Mouse (Mus musculus): ENCODE measurements at regions not wholly inside any gene's neighbourhood (a gene's known extent, or its start where the extent isn't known, plus 50 kb on each side); places are given as distances from the start of the nearest gene placed in this dataset.
A peak's percentile ranks its signal among the peaks of the same experiment; 100 is the strongest.

DNA sequence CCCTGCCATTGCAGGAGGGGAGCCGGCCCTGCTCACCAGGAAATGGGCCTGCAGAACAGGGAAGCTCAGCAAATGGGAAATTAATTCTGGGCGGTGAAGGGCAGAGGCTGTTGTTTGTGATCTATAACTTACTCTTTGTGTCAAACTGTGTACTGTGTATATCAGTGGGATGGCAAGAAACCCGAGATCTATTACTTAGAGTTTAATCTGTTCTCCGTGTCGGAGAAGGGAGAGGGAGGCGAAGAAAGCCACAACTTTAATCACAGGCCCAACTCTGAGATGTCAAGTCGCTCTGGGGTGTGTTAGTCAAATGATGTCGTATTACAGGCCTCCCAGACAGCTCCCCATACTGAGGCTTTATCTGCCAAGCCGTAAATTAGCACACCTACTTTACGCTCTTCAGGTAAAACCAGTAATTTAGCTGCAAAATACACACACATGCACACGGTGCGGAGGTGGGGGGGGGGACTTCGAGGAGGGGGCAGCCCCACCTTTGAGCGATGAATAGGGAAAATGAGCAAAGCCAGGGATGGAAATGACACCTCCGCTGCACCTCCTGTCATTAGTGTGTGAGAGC is 158.0 kb downstream of the Rplp1 start:
- DNase-seq = no peak

DNA sequence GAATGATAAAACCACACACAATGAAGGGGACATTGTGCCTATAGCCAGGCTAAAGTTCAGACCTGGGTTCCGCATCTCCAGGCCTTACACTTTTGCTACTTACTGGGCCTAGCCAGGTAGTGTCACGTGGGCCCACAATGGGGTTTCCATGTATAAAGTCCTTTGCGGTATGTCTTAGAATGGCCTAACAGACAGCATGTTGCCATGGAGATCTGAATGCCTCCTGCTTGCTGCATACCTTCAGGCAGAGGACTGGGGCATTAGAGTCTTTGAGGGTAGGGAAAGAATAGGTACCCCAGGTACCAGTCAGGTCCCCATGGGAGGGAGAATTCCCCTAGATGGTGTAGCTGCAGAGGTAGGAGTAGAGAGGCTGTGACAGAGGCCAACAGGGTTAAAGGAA is 159.0 kb downstream of the Rplp1 start:
- no peak for DNase-seq

GRCm38 (mm10) chr9:61753795-61754194 is 160.5 kb downstream of the Rplp1 start:
- DNase-seq = no peak

GRCm38 (mm10) chr9:61749201-61749600 is 165.1 kb downstream of the Rplp1 start:
- DNase-seq = no peak

GRCm38 (mm10) chr9:61748416-61748815 is 165.9 kb downstream of the Rplp1 start:
- DNase-seq = no peak

DNA sequence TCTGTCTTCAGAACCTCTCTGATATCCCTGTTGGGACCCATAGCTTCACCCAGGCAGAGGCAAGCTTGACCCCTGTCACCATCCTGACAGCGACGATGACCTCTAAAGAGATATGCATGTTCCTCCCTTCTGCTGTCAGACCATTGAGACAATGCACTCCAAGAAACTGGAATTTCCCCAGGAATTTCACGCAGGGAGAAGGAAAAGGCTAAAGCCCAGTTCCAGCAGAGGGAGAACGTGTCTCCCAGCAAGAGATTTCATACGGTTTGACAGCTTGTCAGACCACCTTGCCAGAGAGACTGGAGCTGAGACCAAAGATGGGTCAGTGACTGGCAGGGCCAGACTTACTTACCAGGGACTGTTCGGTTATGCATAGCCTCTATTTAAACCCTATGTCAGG is 167.9 kb downstream of the Rplp1 start:
- DNase-seq = no peak

DNA sequence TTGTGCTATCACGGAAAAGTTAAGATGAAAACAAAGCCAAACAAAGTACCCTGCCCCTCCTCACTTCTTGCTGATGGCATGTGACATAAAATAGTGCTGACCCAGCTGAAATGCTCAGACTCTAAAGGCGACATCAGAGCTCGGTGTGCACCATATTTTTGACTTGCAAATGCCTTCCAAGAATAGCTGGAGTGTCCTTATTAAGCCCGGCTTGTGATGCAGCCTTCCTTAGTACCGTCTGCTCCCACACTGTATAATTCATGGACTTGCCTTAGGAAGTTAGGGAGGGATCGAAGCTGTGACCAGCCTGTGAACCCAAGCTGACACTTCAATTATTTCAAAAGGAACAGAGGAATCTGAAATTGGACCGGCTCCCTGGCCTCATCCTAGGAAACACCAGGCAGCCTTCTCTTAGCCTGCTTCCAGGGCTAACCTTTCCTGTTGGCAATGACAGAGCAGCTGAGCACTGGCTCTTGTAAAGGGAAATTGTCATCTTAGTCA is 169.0 kb downstream of the Rplp1 start:
- peak; percentile 82 for DNase-seq

DNA sequence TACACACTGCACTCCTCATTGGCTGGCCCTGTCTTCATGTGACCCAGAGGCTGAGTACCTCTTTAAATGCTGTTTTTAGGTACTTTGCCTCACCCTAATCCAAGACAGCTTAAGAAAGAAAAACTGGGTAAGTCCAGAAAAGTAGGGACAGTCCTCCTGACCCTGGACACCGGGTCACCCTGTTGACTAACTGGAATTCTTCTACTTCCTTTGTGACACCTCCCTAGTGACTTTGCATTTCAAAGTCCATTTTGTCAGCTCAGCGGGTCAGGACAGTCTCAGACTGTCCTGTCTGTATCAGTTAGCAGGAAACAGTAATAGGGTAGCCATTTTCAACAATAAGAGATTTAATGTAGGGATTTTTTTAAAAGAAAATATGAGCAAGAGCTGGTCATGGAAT is 180.8 kb downstream of the Rplp1 start:
- no peak for DNase-seq

GRCm38 (mm10) chr9:61732747-61733146 is 181.6 kb downstream of the Rplp1 start:
- DNase-seq = no peak

- DNase-seq = no peak
Measured at GRCm38 (mm10) chr9:61728115-61728514, 186.2 kb downstream of the Rplp1 start.

- DNase-seq = no peak
Measured at GRCm38 (mm10) chr9:61727651-61728050, 186.7 kb downstream of the Rplp1 start.

GRCm38 (mm10) chr9:61724070-61724469 is 190.3 kb downstream of the Rplp1 start:
- DNase-seq = no peak

DNA sequence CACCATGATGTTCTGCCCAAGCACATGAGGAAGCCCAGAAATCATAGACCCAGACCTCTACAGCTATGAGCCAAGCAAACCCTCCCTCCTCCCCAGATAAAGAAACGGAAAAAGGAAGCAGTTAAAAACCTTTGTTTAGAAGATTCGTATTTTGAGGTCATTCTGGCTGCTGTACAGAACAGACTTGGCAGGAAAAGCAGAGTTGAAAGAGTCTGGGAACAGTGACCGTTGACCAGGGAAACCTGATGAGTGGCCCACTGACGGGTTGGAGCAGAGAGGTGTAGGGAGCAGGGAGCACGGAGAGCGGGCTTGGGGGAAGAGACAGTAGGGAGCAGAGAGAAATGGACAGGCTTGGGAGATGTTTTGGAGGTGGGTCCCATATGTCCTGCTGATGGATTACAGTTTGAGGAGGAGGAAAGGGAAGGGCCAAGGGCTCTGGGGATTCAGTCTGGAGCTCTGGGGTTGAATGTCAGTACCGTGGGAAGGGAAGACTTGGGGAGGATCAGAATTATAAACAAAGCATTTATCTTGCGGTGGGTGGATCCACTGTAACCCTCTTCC is 191.2 kb downstream of the Rplp1 start:
- peak; percentile 96 for DNase-seq

DNA sequence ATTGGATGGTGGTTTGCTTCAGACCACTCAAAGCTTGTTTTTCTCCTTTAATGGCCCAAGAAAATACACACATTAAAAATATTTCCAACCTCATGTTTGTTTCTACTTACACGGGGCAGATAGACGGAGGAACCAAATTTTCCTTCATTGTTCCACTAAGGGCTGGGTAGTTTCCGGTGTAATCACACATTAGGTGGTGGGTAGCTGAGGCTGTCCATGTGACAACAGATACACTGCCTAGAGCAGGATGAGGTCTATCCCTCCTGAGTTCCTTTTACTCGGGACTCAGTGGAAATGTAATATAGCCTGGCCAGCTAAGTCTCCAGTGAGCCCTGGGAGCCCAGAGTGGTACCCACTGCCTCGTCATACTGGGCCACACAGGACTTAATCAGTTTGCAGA is 192.5 kb downstream of the Rplp1 start:
- no peak for DNase-seq

- no peak for DNase-seq
Measured at GRCm38 (mm10) chr9:61721071-61721470, 193.3 kb downstream of the Rplp1 start.

DNA sequence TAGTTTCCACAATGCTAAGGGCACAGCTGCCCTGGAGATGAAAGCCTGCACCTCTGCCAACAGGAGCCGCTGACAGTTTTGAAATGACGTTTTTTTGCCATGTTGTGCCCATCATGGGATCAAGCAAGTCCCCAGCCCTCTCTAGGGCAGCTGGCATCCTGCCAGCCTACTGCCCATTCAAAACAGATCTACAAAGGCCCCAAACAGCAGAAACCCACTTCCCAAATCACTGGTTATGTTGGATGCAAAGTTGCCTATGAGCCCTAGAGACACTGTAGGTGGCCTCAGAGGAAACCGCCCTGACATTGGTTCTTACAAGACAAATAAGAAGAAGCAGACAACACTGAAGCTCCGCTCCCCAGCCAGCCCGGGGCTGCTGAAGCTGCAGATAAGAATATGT is 194.1 kb downstream of the Rplp1 start:
- DNase-seq = no peak

DNA sequence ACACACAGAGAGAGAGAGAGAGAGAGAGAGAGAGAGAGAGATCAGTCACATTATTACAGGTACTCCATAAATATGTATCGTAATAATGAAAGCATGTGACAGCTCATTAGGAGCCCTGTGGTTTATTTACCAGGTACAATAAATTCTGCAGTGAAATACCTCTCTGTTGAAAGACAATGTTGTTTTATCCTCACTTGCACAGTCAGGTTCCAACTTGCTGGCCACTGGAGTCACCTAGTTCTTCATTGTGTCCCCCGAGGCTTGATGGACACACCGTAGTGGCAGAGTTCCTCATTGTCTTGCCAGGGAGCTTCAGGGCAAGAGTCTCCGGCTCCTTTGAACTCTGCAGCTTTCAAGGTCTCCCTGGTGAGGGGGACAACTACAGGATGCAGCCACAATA is 197.6 kb downstream of the Rplp1 start:
- no peak for DNase-seq

DNA sequence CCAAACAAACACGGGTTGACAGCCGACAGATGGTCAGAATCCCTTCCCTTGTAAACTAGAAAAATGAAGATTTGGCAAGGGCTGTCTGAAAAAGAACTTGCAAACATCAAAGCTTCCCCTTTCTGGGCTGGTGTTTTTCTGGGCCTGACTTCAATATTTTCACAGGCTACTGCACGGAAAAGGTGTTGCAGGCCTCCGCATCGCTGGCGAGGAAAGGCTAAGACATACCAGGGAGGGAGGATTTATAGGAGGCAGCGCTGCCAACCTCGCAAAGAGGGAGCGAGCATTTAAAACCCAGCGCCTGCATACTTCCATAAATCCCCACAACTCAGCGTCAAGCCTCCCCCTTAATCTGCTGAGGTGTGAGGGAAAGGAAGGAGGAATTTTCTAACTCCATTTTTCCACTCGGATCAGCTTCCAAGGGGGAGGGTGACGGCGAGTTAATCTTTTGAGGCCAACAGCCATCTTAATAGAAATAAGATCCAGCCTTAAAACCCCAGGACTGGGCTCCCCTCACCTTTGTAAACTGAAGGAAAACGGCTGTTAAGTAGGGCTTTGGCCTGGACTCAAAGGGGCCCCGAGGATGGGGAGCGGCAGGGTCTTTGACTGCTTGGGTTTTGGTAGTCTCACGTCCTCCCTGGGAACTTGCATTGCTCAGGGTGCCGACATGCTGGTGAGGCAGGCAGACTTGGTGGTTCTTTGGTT is 199.9 kb downstream of the Rplp1 start:
- no peak for DNase-seq

- DNase-seq = no peak
Measured at GRCm38 (mm10) chr9:61713806-61714205, 200.5 kb downstream of the Rplp1 start.

GRCm38 (mm10) chr9:61711296-61711695 is 203.0 kb downstream of the Rplp1 start:
- no peak for DNase-seq

DNA sequence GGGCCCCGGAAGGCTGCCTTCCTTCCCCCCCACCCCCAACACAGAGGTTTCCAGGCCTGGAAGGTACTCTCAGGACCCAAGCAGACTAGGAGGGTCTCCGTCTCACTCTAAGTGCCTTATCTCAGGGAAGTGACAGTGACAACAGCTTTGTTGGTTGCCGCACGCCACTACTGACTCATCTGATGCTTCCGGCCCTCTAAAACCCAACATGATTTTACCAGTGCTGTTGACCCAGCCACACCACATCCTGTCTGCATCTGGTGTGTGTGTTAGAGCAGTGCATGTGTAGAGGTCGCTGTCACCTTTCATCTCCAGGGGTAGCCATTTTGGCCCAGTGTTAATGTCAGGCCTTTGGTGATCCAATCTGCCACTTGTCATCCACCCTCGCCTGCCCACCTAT is 206.5 kb downstream of the Rplp1 start:
- DNase-seq = peak; percentile 92

DNA sequence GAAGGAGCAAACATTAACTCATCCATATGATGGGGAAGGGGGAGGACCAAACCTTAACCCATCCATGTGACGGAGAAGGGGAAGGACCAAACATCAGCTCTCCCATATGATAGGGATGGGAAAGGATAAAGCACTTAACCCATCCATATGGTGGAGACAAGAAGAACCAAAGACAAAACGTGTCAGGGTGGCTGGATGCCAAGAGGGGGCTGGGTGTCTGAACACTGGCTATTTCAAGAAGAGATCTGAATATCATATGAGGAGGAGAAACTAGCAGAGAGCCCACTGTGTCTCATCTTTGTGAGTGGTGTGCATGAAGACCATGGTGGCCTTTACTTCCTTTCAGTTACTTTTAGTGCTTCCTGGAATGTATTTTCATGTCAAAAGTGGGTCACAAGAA is 207.0 kb downstream of the Rplp1 start:
- no peak for DNase-seq

- no peak for DNase-seq
Measured at GRCm38 (mm10) chr9:61706263-61706755, 208.0 kb downstream of the Rplp1 start.

DNA sequence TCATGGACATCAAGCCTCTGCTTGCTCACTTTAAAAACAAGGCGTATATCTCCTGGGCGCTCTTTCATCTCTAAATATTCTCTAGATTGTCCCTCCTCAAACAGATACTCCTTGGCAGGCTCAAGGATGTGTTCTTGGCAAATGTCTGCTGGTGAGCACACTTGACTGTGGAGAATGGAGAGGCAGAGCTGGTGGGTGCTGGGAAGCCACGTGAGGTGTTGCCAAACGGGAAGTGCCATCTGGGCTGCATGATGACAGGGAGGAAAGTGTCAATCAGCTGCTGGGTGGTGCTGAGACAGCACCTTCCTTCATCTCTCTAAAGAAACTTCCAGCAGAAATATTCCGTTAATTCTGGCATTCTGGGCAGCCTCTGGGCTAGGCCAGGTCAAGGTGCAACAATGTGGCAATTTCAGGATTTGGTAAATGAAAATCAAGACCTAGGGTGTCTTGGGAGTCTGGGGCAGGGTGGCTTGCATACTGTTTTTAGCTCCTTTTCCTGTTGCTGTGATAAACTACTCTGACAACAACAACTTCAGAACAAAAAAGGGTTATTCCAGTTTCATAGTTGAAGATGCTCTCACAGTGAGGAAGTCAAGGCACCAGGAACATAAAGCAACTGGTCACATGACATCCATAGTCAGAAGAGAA is 208.6 kb downstream of the Rplp1 start:
- DNase-seq = peak; percentile 97

Measured in heart, adult 11 months (tissue).